In genomic region chr3:118875871-118876270, GRCm38 (mm10) we compare ENCODE assay signal across 17 mouse cellular contexts.
DNase-seq lines count a peak whose midpoint lies in the region; ATAC-seq lines count a peak whose summit lies in the region.
"Had no signal": no experiment of that assay in that cellular context is flagged by ENCODE, and none has a peak within 500 bp of the region (broad histone marks: within the 10 kb centered on the region; RNA-seq: fewer than 3 reads in every experiment).

No protein-coding gene starts in this region.

- H3K4me2 ChIP-seq in forebrain, embryonic 12.5 days: no peak overlapping the region
- H3K4me2 ChIP-seq in forebrain, embryonic 15.5 days (replicated peaks): no peak overlapping the region
- H3K4me2 ChIP-seq in forebrain, embryonic 14.5 days (ENCODE audit: low read length): no peak overlapping the region
- no peak overlapping the region for H3K4me2 ChIP-seq in forebrain, embryonic 16.5 days (ENCODE audit: low read length)
- H3K4me2 ChIP-seq: embryonic facial prominence, embryonic 12.5 days had no signal

- peak; percentile 39 for DNase-seq in forebrain, embryonic 14.5 days (ENCODE audit: low spot score)
- peak; percentile 31 for DNase-seq in retina, postnatal 1 day
- no peak for DNase-seq in retina, embryonic 14.5 days (ENCODE audit: low spot score)
- no peak for DNase-seq in left cerebral cortex, postnatal 36 days (ENCODE audit: low spot score in 2 of 2)
- DNase-seq: adrenal gland, adult 2 months; adrenal gland, postnatal 10 days; adrenal gland, postnatal 25 days; cerebellum, adult 11-12 months; cerebellum, adult 2 months; cerebellum, adult 9-10 months; cerebellum, postnatal 10 days; cerebellum, postnatal 25 days had no signal

- no peak overlapping the region for H3K9ac ChIP-seq in forebrain, embryonic 12.5 days
- no peak overlapping the region for H3K9ac ChIP-seq in forebrain, embryonic 15.5 days (replicated peaks)
- H3K9ac ChIP-seq in forebrain, embryonic 14.5 days (ENCODE audit: low read length): no peak overlapping the region
- no peak overlapping the region for H3K9ac ChIP-seq in forebrain, embryonic 16.5 days (replicated peaks; ENCODE audit: low read depth, low read length)
- H3K9ac ChIP-seq: embryonic facial prominence, embryonic 12.5 days had no signal

- H3K27ac ChIP-seq in forebrain, embryonic 12.5 days: no peak overlapping the region
- H3K27ac ChIP-seq in forebrain, embryonic 15.5 days (replicated peaks): no peak overlapping the region
- H3K27ac ChIP-seq in forebrain, embryonic 14.5 days (ENCODE audit: low read depth, low read length): no peak overlapping the region
- H3K27ac ChIP-seq in forebrain, embryonic 16.5 days (ENCODE audit: low read length): no peak overlapping the region
- H3K27ac ChIP-seq: embryonic facial prominence, embryonic 10.5 days; embryonic facial prominence, embryonic 12.5 days had no signal

- H3K9me3 ChIP-seq in forebrain, embryonic 12.5 days: no peaks in the 10 kb centered on the region
- H3K9me3 ChIP-seq in forebrain, embryonic 15.5 days: no peaks in the 10 kb centered on the region
- no peaks in the 10 kb centered on the region for H3K9me3 ChIP-seq in forebrain, embryonic 14.5 days (replicated peaks; ENCODE audit: control insufficient read depth, low read length)
- H3K9me3 ChIP-seq in forebrain, embryonic 16.5 days (ENCODE audit: control insufficient read depth, low read length): no peaks in the 10 kb centered on the region
- H3K9me3 ChIP-seq: embryonic facial prominence, embryonic 10.5 days; embryonic facial prominence, embryonic 12.5 days had no signal

- H3K4me1 ChIP-seq in forebrain, embryonic 12.5 days: no peaks in the 10 kb centered on the region
- H3K4me1 ChIP-seq in forebrain, embryonic 15.5 days: no peaks in the 10 kb centered on the region
- H3K4me1 ChIP-seq in forebrain, embryonic 14.5 days (ENCODE audit: control insufficient read depth, insufficient read depth, low read length): no peaks in the 10 kb centered on the region
- no peaks in the 10 kb centered on the region for H3K4me1 ChIP-seq in forebrain, embryonic 16.5 days (replicated peaks; ENCODE audit: control insufficient read depth, insufficient read depth, low read length)
- H3K4me1 ChIP-seq: embryonic facial prominence, embryonic 10.5 days; embryonic facial prominence, embryonic 12.5 days had no signal

- no peaks in the 10 kb centered on the region for H3K27me3 ChIP-seq in forebrain, embryonic 12.5 days
- no peaks in the 10 kb centered on the region for H3K27me3 ChIP-seq in forebrain, embryonic 15.5 days
- no peaks in the 10 kb centered on the region for H3K27me3 ChIP-seq in forebrain, embryonic 14.5 days (replicated peaks; ENCODE audit: control insufficient read depth, insufficient read depth, low read length)
- no peaks in the 10 kb centered on the region for H3K27me3 ChIP-seq in forebrain, embryonic 16.5 days (replicated peaks; ENCODE audit: control insufficient read depth, insufficient read depth, low read length)
- H3K27me3 ChIP-seq: embryonic facial prominence, embryonic 12.5 days had no signal

- intact Hi-C loops in left cerebral cortex, postnatal 36 days (cut with DNase I): no loop called here

- WGBS in forebrain, embryonic 12.5 days: 22% methylated on average over 2 of the region's 2 CpGs
- WGBS in forebrain, embryonic 15.5 days: 25% methylated on average over 2 of the region's 2 CpGs
- WGBS in forebrain, embryonic 14.5 days: 20% methylated on average over 2 of the region's 2 CpGs
- WGBS in forebrain, embryonic 16.5 days: 27% methylated on average over 2 of the region's 2 CpGs

- no peaks in the 10 kb centered on the region for H3K36me3 ChIP-seq in forebrain, embryonic 12.5 days (replicated peaks)
- H3K36me3 ChIP-seq in forebrain, embryonic 15.5 days: no peaks in the 10 kb centered on the region
- H3K36me3 ChIP-seq in forebrain, embryonic 14.5 days (ENCODE audit: control insufficient read depth, insufficient read depth, low read length): no peaks in the 10 kb centered on the region
- no peaks in the 10 kb centered on the region for H3K36me3 ChIP-seq in forebrain, embryonic 16.5 days (ENCODE audit: control insufficient read depth, insufficient read depth)
- H3K36me3 ChIP-seq: embryonic facial prominence, embryonic 10.5 days; embryonic facial prominence, embryonic 12.5 days had no signal

- ATAC-seq in forebrain, embryonic 12.5 days (ENCODE audit: low FRiP score): peak; percentile 55; the same call in 1 of the 2 replicates
- no peak for ATAC-seq in forebrain, embryonic 15.5 days (replicated peaks)
- peak; percentile 58; the same call in 1 of the 2 replicates for ATAC-seq in forebrain, embryonic 14.5 days
- no peak for ATAC-seq in forebrain, embryonic 16.5 days

- H3K4me3 ChIP-seq in forebrain, embryonic 12.5 days (replicated peaks): no peak overlapping the region
- no peak overlapping the region for H3K4me3 ChIP-seq in forebrain, embryonic 15.5 days
- H3K4me3 ChIP-seq in forebrain, embryonic 14.5 days (ENCODE audit: low read depth, low read length): no peak overlapping the region
- H3K4me3 ChIP-seq in forebrain, embryonic 16.5 days (replicated peaks; ENCODE audit: low read length): no peak overlapping the region
- H3K4me3 ChIP-seq: embryonic facial prominence, embryonic 10.5 days; embryonic facial prominence, embryonic 12.5 days had no signal

Comparison
In these comparisons a context has a peak if more than half of its experiments do, and no peak if none do; other contexts are left out.
1. ATAC-seq: peak in forebrain, embryonic 12.5 days (single experiment) and forebrain, embryonic 14.5 days (single experiment); none in forebrain, embryonic 15.5 days (single experiment) and forebrain, embryonic 16.5 days (single experiment).
2. DNase-seq: peak in forebrain, embryonic 14.5 days (single experiment) and retina, postnatal 1 day (single experiment); none in retina, embryonic 14.5 days (single experiment) and left cerebral cortex, postnatal 36 days (0 of 2).